ENCODE assay signal across 8 mouse cellular contexts in the genomic region with DNA sequence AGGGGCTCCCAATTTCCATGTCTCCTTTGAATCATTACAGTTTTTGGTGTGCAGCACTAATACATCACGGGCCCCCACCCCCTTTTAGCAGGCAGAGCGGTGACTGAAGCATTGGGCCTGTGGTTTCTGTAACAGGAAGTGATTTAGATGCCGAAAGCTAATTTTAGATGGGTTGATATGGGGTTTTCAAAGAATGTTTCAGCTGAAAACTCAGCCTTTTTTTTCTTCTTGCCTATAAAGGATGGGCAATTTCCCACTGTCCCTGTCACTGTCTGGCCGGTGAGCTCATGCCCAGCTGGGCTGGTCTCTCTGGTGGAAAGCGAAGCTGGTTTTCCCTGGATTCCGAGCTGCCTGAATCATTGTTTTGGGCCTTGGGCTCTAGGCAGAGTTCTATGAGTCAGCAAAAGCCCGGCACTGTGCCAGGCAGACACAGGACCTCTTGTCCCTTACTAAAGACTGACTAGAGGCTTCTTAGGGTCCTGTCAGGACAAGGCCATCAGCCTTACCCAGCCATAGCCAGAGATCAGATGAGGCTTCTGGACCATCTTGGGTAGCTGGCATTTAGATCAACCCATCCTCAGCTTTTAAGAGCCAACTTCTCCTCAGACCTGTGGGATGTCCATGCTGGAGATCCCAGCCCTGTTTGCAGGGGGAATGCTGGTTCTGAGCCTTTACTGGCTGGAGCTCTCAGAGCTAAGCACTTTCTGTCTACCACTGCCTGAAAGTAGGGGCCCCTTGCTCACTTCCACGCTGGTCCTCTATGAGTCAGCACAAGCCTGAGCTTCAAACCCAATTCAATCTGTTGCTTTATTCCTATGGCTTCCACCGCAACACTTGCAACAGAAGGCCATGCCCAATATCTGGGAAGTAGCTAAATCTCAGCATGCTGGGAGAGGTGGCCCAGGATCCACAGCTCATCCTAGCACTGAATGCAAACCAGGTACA. TPM values are rescaled to one million over a fixed set of nuclear protein-coding genes. Genes with fewer than 3 reads are reported as not detected.
DNase-seq lines count a peak whose midpoint lies in the region; ATAC-seq and TF ChIP-seq lines count a peak whose summit lies in the region.

No protein-coding gene starts in this region.

- no peak for TF ChIP-seq CTCF in Patski (IDR thresholded peaks at IDR 0.05)
- TF ChIP-seq CTCF in lung, embryonic 14.5 days (IDR thresholded peaks at IDR 0.05; ENCODE audit: low read depth): no peak

- no peak overlapping the region for H3K4me2 ChIP-seq in lung, embryonic 14.5 days
- H3K4me2 ChIP-seq in hindbrain, embryonic 14.5 days (replicated peaks): no peak overlapping the region

- H3K4me1 ChIP-seq in lung, embryonic 14.5 days (ENCODE audit: insufficient read depth): no peaks in the 10 kb centered on the region
- H3K4me1 ChIP-seq in hindbrain, embryonic 14.5 days (replicated peaks; ENCODE audit: control insufficient read depth, insufficient read depth, low read length): no peaks in the 10 kb centered on the region

- peak; percentile 78 for DNase-seq in A20 (ENCODE audit: low read depth, low spot score)
- DNase-seq in Patski (ENCODE audit: low read depth, low spot score): peak; percentile 100
- peak; percentile 97 for DNase-seq in fibroblast of lung, adult 2 months (ENCODE audit: low read depth)
- DNase-seq in kidney, adult 8-10 months: peak; percentile 45 to 57
- DNase-seq in lung, embryonic 14.5 days: peak; percentile 52
- DNase-seq in right cerebral cortex, postnatal 4 days: peak; percentile 9
- no peak for DNase-seq in hindbrain, embryonic 14.5 days (ENCODE audit: low spot score)
- no peak for DNase-seq in embryo, embryonic 11 days

- no peaks in the 10 kb centered on the region for H3K9me3 ChIP-seq in lung, embryonic 14.5 days (ENCODE audit: low read depth, low read length)
- no peaks in the 10 kb centered on the region for H3K9me3 ChIP-seq in hindbrain, embryonic 14.5 days (ENCODE audit: control insufficient read depth, low read length)

- no peak overlapping the region for H3K9ac ChIP-seq in lung, embryonic 14.5 days
- H3K9ac ChIP-seq in hindbrain, embryonic 14.5 days: no peak overlapping the region

- H3K27ac ChIP-seq in lung, embryonic 14.5 days (ENCODE audit: low read depth): no peak overlapping the region
- H3K27ac ChIP-seq in hindbrain, embryonic 14.5 days: no peak overlapping the region

- ATAC-seq in Patski: peak; percentile 98
- no peak for ATAC-seq in lung, embryonic 14.5 days (ENCODE audit: insufficient read depth)
- ATAC-seq in hindbrain, embryonic 14.5 days (ENCODE audit: low FRiP score): no peak

- CTCF ChIA-PET in Patski (lab: Charles Lee): interaction anchor here (0.8 to 1.8 kb wide), 4 partner anchors 33 to 64 kb away, joined by 3 to 6 read pairs (median 4); no protein-coding TSS in a partner anchor

- 68% methylated on average over 9 of the region's 9 CpGs for WGBS in lung, embryonic 14.5 days
- WGBS in hindbrain, embryonic 14.5 days: 89% methylated on average over 9 of the region's 9 CpGs

- no peaks in the 10 kb centered on the region for H3K27me3 ChIP-seq in Patski
- H3K27me3 ChIP-seq in lung, embryonic 14.5 days (ENCODE audit: insufficient read depth, low read length): no peaks in the 10 kb centered on the region
- H3K27me3 ChIP-seq in hindbrain, embryonic 14.5 days (ENCODE audit: control insufficient read depth, insufficient read depth, low read length): no peaks in the 10 kb centered on the region

- H3K36me3 ChIP-seq in lung, embryonic 14.5 days (ENCODE audit: insufficient read depth): no peaks in the 10 kb centered on the region
- no peaks in the 10 kb centered on the region for H3K36me3 ChIP-seq in hindbrain, embryonic 14.5 days (replicated peaks; ENCODE audit: control insufficient read depth, insufficient read depth)

- in situ Hi-C loops in Patski (cut with MboI; ENCODE audit: low pct_unique_long_range_greater_than_20kb): loop anchor here (5.0 to 10.0 kb wide), 2 partner anchors 38 to 60 kb away; no protein-coding TSS in a partner anchor

- H3K4me3 ChIP-seq in lung, embryonic 14.5 days (ENCODE audit: low read depth, low read length): no peak overlapping the region
- no peak overlapping the region for H3K4me3 ChIP-seq in hindbrain, embryonic 14.5 days (replicated peaks; ENCODE audit: low read length)

- POLR2A ChIA-PET in Patski (lab: Charles Lee): no interaction called here

RNA-seq across cellular contexts. Expression of gene Csf2, which starts 34.7 kb away (rescaled TPM):
- polyA plus RNA-seq in Patski (2021): 0.17 TPM
- polyA plus RNA-seq in lung, embryonic 14.5 days (2014; fragmentation: Nextera tagmentation; extraction: Ambion mirVana): 0.24 and 0.32 TPM in 2 replicates
- not detected in 2 replicates for polyA plus RNA-seq in hindbrain, embryonic 14.5 days (2014; fragmentation: Nextera tagmentation; extraction: Ambion mirVana)

RNA-seq across cellular contexts. Expression of gene Il3, which starts 52.3 kb away (rescaled TPM):
- polyA plus RNA-seq in Patski (2021): not detected
- polyA plus RNA-seq in lung, embryonic 14.5 days (2014; fragmentation: Nextera tagmentation; extraction: Ambion mirVana): not detected in 2 replicates
- not detected in 2 replicates for polyA plus RNA-seq in hindbrain, embryonic 14.5 days (2014; fragmentation: Nextera tagmentation; extraction: Ambion mirVana)

Comparison
In these comparisons a context has a peak if more than half of its experiments do, and no peak if none do; other contexts are left out.
1. DNase-seq: peak in A20 (single experiment), Patski (single experiment), fibroblast of lung, adult 2 months (single experiment), kidney, adult 8-10 months (2 of 2), lung, embryonic 14.5 days (single experiment) and right cerebral cortex, postnatal 4 days (single experiment); none in hindbrain, embryonic 14.5 days (single experiment) and embryo, embryonic 11 days (single experiment).